Mouse (Mus musculus): Measurements from ENCODE around the gene Mrpl10.

Mrpl10 gene

DNA sequence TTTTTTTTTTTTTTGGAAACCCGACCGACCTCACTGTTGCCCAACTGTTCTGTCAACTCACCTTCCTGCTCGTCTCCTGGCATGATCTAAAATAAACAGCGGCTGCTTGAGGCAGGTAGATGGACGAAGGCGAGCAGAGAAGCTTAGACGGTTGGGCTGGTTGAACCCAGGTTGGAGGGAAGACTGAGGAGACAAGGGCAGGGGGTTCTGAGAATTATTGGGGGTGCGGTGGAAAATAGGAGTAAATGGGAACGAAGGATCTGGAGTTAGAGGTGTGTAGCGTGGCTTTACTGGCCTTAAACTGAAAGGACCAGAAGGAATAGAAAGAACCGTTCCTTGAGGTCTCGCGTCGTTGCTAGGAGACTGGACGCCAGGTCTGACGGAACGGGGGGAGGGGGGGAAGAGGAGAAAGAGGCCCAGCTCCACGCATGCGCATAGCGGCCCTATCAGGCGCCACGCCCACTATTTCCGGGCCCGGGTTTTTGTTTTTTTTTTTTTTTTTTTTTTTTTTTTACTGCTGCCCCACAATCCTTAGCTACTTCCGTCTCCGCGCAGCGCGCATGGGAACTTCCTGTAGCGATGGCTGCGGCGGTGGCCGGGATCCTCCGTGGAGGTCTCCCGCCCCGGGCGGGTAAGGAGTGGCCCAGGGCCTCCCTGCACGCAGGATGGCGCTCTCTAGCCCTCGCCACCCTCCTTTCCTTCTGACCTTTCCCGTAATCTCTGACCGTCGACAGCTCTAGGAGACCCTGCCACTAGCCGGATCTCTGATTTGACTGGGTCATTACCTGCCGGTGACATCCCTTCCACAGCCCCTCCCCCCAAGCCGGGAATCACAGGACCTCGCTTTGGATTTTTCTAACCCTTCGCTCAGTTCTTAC is at the start of gene Mrpl10, which contains the start of gene Lrrc46:
Gene Mrpl10, plus strand, starts transcription at position 539 of the 878 bp plus-strand sequence.
Gene Lrrc46, minus strand, starts transcription at position 386 of the 878 bp plus-strand sequence.
- DNase-seq = peak; percentile 87

DNA sequence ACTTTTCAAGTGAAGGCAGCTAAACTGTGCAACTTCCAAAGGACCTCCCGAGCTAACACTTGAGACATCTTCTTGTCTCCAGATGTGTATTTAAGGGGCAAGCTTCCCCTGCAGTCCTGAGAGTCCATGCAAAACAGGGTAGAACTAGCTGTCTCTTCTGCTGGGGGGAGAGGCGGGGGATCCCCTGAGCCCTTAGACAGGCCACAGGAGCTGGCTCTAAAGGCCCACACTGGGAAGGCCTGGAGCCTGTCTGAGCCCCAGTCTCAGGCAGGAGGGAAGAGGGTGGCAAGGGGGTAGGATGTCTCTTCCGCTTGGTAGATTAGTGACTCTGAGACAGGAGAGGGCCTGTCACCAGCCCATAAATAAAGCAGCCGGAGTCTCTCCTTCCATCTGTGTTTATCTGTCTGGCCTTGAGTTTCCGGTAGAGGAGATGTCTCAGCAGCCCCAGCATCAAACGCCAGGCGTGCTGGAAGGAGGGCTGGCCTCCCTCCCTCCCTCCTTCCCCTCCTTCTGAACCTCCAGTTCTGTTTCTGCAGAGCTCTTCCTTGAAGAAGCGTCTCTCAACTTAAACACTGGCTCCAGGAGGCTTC is 48.5 kb upstream of the Mrpl10 start:
- DNase-seq = no peak

DNA sequence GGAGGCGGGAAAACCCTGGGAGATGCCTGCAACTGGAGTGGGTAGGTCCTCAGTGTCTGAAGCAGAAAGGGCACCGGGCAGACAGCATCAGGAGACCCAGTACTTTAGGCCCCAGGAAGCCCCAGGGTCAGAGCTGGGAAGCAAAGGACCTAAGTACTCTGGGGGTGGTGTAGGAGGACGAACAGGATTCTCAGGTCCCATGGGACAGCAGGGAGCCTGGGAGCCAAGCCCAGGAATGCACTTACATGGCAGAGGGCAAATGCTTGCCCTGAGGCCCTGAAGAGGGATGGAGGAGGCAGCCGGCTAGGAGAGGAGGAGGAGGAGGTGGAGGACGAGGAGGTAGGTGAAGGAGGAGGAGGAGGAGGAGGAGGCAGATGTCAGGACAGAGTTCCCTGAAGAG is 46.3 kb upstream of the Mrpl10 start:
- no peak for DNase-seq

DNA sequence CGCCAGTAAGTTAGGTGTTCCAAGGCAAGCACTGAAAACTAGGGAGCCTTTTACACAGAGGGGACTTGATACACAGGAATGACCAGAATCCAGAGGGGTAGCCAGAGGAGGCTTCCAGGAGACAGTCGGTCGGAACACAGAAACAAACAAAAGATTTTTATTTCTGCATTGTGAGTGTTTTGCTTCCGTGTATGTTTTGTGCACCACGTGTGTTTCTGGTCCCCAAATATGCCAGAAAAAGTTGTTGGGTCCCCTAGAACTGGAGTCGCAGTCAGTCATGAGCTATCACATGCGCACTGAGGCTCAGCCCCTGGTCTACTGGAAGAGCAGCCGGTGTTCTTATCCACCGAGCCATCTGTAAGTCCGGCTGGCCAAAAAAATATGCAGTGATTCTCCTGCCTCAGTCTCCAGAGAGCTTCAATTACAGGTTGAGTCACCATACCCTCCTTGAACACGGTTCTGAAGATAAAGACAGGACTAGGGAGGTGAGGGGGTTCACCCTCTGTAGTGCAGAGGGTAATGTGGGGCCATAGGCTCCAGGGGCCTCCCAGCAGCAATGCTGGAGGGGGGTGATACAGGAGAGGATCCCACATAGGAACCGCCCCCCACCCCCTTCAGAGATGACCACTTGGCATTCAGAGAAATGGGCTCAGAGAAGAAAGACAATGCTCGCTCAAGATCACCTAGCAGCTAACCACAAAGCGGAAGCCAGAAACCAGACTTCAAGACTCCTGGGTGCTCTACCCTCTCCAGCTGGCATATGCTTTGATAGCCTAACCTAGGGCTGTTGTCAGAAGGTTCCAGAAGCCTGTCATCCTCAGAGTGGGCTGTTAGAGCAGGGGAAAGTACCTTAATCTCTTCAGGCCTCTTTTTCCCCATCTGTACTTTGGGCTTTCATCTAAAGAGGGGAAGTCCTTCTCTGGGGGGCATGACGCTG is 45.3 kb upstream of the Mrpl10 start:
- no peak for DNase-seq

DNA sequence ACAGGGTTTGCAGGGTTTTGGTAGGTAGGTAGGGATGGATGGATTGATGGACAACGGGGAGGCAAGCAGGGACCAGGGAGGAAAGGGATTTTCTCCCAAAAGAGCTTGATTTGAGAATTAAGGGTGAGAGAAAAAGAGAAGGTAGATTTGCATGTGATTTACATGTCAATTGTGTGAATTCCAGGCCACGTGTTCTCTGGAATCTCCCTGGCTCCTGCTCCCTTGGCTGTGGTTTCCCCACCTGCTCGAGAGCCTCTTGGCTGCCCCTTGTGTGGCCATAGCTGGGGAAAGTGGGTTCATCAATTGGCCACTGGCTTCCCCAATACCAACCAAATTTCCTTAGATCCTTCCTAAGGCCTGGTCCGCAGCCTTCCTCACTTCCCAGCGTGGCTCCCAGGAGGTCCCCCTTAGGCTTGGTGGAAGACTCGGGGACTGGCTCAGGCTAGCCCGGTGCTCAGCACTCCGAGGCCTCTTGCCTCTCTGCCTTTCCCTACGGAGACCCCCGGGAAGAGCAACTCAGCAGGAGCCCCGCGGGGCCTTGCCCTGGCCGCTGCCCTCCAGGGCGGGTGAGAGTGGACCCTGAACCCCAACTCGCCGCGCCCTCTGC is 44.5 kb upstream of the Mrpl10 start:
- DNase-seq = no peak

DNA sequence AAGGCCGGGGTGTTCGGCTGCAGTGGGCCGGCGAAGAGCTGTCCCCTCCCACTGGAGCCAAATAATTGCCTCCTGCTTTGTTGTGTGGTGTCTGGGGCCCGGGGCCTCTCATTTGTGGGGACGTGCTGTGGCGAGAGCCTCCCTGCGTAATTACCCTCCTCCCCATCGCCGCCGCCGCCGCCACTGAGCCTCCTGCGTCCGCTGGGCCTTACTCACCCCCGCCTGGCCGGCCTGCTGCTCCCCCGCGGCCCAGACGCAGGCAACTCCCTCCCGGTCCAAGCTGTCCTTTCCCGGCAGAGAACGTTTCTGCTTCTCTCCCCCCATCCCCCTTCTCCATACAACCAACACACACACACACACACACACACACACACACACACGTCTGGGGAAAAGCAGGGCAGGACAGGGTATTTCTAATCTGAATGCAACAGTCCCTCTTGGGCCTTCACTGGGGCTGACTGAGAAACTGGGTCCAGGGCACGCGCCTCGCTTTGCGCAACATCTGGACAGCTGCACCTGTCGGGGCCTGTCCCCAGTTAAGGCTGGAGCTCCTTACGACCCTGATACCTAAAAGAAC is 43.9 kb upstream of the Mrpl10 start:
- peak; percentile 61 for DNase-seq

DNA sequence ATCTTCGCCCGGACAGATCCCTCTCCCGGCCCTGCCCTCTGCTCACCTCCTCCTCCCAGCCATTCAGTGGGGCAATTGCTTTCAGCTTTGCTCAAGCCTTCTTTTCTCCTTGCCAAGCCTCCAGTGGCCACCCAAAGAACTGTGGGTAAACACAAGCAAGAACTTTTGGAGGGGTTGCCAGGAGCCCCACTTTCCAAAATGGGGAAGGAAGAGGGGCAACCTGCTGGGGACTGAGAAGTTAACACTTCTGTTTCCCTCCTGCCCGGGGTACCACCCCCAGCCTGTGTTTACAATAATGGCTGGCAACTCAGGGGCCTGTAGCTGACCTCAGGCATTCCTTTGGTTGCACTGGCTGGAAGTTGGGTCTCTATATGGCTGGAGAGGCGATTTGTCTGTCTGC is 38.2 kb upstream of the Mrpl10 start:
- DNase-seq = no peak

DNA sequence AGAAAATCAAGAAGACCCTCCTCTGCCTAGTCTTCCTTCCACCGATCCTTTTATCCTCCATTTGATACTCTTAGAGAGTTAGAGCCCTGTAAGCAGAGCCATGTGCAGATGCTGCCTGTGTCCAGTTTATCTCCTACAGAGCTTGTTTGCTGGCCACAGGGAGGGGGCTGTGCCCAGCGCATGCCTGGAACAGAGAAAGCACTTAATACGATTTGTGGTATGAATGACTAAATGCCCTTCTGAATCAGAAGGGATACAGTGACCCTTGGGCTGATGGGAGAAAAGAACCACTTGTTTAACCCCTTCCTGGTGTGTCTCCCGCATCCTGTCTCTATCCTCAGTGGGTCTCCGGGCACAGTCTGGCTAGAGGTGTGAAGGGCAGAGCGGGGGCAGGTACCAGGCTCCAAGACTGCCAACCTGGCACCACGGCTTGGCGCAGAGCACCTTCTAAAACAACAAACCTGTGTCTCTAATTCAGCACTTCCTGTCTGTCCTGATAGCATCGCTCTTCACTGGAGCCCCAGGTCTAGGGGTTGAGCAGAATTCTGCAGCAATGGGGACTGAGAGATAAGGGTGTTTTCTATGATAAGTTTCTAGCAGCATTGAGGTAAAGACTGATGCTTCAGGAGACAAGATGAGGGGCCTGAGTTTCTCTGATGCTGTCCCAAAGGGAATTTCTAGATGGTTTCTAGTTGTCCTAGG is 34.1 kb upstream of the Mrpl10 start:
- no peak for DNase-seq

DNA sequence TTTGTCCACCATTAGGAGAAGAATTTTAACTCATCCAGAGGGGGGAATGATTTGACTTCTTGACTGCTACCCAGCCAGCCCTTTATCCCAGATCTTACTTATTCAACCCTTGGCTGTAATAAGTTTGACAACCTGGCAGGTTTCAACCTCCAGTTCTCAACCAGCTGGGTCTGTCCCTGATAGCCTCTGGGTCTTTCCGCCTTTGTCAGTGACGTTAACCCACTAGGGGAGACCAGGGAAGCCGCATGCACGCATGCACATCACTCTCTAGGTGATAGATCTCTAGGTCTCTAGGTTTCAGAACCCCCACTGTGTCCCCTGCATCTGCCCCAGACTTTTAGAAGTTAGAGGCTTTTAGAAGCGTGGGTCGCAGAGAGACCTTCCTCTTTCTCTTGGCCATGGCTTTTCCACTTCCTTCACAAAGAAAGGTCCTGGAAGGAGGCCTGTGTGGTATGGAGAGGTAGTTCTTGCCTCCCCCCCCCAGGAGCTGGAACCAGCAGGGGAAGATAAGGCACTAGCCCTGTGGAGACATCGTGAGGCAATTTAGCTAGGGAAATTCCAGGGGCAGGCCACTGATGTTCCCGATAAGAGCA is 32.1 kb upstream of the Mrpl10 start:
- no peak for DNase-seq

DNA sequence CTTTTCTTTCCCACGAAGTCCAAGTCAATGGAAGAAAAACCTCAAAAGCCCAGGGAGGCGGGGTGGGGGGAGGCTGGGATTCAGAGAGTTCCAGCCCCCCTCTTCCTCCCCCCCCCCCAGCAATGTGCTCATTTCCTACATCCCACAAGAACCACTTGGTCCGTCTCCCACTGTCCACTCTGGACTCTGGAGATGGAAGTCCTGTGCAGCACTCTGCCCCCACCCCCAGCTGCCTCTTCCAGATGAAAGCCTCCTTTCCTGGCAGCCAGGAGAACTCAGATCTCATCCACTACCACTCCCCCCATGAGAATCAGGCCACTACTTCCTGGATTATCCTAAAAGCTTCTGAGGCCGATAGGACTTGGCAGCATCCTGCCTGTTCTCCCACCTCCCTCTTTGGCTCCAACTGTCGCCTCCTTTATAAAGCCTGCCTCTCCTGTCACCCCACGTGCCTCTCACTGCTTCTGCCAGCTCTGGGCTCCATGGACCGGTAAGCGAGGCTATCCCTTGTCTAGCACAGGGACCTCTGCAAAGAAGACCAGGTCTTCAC is 28.2 kb upstream of the Mrpl10 start, which contains the start of gene Sp6:
Gene Sp6, plus strand, starts transcription at position 274 of the 550 bp plus-strand sequence.
- DNase-seq = no peak

DNA sequence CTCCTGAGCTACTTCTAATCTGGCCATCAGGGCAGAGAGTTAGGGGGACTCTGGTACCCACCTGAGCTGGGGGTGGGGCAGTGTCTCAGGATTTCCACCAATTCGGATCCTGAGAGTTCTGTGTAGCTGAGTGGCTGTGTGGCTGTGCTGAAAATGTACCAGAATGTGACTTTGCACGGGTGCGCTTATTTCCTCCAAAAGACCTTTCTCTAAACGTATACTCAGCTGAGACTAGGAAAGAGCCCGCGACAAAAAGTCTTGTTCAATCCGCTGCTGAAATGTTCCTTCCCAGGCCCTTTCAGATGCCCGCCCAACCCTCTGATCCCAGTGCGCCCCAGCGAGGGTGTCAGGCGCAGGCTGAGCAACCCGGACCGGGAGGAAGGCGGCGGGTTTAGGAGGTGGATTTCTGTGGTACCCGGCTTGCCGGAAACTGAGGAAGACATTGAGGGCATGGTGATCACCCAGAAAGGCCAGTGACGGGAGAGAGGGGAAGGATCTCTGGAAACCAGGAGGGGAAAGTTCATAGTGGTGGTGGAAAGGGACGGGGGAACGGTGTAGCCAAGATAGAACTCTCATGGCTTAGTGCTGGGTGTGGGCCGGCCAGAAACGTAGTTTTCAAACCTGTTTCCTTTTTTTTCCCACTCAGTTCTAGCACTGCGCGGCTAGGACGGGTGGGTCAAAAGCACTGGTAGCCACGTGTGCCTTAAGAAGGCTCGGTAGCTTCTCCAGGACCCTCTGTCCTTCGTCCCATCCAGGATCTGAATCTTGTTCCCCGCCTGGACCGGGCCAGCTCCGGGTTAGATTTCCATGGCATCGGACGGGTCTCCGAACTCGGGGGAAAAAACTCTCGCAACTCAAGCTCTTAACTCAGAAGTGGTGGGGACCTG is 23.4 kb upstream of the Mrpl10 start:
- no peak for DNase-seq

DNA sequence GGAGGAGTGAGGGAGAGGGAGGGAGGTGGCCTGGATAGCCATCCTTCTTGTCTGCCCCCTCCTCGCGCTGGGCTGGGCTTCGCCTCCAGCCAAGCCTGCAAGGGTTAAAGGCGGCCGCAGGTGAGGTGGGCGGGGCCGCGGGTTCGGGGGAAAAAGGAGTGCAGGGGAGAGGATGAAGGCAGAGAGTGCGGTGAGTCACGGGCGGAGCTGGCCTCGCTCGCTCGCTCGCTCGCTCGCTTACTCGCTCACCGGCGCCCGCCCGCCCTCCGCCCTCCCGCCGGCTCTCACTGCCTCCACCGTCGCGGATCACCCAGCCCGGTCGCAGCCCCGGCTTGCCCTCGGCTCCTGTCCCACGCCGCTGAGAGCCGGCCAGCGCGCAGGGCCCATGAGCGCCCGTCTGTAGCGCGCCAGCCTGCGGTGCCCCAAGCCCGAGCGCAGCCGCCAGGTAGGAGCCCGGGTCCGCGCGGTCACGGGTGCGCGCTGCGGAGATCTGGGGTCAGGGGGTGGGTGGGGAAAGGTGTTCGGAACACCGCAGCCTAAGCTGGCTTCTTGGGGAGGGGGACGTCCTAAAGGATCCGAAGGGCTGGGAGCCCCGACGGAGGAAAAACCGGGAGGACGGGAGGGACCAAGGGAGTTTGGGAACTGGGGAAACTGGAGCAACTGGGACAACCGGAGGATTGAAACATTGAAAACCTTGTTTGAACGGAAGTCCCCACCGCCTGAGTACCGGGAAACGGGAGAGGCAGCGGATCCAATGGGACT is 22.6 kb upstream of the Mrpl10 start:
- no peak for DNase-seq

DNA sequence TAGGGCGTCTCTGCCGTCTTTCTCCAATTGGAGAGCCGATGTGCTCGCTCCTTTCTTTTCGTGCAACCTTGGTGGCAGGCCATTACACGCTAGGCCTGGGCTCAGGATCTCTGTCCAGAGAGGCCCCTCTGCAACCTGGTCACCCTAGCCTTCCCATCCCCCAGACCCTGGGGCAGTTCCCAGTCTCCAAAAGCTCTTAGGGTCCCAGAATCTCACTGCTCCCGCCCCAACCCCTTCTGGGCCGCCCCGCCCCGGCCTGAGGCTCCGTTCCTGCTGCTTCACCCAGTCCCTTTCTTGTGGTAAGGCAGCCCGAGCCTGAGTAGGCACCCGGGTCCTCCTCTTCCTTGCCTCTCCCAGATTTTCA is 22.0 kb upstream of the Mrpl10 start:
- no peak for DNase-seq

DNA sequence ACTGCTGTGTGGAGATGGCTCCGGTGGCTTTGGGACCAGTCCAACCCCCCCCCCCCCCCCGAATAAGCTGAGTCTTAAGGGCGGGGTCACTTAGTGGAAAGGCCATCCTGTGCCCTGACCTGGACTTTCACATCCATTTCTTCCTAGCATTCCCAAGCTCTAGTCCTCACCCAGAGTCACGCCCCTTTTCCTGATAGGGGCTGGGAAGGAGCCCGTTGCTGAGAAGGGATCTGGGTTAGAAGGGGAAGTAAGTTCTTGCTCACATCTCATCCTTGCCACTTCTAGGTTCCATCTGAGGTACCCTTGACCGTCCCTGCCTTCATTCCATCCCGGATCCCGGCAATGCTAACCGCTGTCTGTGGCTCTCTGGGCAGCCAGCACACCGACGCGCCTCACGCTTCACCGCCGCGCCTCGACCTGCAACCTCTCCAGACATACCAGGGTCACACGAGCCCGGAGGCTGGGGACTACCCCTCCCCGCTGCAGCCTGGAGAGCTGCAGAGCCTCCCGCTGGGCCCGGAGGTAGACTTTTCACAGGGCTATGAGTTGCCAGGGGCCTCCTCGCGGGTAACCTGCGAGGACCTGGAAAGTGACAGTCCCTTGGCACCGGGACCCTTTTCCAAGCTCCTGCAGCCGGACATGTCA is 20.1 kb upstream of the Mrpl10 start:
- no peak for DNase-seq

DNA sequence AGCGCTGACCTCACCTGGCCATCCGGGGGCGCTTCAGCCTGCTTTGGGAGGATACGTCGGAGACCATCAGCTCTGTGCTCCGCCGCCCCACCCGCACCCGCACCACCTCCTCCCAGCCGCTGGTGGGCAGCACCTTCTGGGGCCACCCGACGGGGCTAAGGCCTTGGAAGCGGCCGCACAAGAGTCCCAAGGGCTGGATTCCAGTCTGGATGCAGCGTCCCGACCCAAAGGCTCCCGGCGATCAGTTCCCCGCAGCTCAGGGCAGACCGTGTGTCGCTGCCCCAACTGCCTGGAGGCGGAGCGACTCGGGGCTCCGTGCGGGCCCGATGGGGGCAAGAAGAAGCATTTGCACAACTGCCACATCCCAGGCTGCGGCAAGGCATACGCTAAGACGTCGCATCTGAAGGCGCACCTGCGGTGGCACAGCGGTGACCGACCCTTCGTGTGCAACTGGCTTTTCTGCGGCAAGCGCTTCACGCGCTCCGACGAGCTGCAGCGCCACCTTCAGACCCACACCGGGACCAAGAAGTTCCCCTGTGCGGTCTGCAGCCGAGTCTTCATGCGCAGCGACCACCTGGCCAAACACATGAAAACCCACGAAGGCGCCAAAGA is 19.4 kb upstream of the Mrpl10 start:
- DNase-seq = peak; percentile 80

DNA sequence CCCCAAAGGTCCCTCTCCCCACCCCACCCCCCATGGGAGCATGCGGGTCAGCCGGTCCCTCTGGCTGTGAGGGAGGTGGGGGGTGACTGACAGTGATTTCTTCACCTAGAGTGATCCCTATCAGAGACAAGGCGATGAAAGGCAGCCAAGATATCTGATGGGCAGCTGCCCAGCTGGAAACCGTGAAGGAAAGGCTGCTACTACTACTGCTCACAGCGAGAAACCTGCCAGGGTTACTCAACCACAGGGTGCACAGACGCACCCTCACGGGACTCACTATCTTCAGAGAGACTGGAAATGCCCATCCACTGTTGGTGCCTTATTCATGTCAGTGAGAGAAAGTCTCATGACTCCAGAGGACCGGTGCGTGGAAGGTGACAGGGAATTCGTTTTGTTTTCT is 16.4 kb upstream of the Mrpl10 start:
- peak; percentile 32 for DNase-seq

DNA sequence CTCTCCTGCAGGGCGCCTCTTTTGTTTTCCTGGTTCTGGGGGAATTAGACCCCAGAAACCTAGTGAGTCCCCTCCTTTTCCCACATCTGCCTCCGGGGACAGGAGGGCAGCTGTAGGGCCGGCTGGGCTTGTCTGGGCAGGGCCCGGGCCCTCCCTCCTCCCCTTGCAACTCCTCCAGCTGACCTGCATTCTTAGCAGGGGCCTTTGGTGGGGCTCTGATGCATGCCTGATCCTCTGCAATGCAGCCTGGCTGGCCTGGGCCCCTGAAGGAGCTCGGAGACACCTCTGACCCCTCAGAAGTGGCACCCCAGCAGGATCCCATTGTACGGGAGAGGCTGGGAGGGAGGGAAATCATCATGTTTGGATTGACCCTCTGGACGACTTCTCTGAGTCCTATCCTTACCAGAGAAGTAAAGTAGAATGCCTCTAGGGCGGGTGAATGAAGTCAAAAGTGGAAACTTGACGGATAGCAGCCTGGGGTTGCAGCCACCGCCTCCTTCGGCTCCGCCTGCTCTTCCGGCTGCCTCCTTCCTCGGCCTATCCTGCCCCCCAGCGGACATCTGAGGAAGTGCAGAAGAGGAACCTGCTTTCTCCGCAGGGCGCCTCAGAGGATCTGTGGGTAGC is 15.5 kb upstream of the Mrpl10 start:
- peak; percentile 81 for DNase-seq
